Mouse (Mus musculus) embryo, embryonic 10 days (tissue): Measurements from ENCODE around the gene Sec24a.
"Not testable (repeated sequence)": the region's sequence is repeated elsewhere in the genome, so short reads cannot be mapped to it uniquely, and the experiment has no call there.

Source experiments
- DNase-seq: peaks from one replicate; pipeline ENCODE4 v3.0.0-alpha.2; 2015; ENCODE audit warnings: low spot score

Gene Sec24a

GRCm38 (mm10) chr11:51763213-51763907 is at the start of gene Sec24a, which contains the start of gene Sar1b:
Gene Sec24a, minus strand, starts transcription at chr11:51763634.
Gene Sar1b, plus strand, starts transcription at chr11:51763687.
- peak; percentile 89 for DNase-seq

GRCm38 (mm10) chr11:51812022-51812546 is 48.6 kb upstream of the Sec24a start:
- no peak for DNase-seq

GRCm38 (mm10) chr11:51811230-51811629 is 47.8 kb upstream of the Sec24a start:
- DNase-seq: no peak

- no peak for DNase-seq
These were observed 46.3 kb upstream of the Sec24a start for GRCm38 (mm10) chr11:51809632-51810224.

GRCm38 (mm10) chr11:51807108-51807879 is 43.9 kb upstream of the Sec24a start:
- DNase-seq: no peak

- DNase-seq: peak; percentile 93
These were observed 42.0 kb upstream of the Sec24a start for GRCm38 (mm10) chr11:51805221-51805981.

GRCm38 (mm10) chr11:51800634-51801325 is 37.3 kb upstream of the Sec24a start:
- no peak for DNase-seq

- no peak for DNase-seq
These were observed 32.8 kb upstream of the Sec24a start for GRCm38 (mm10) chr11:51796272-51796671.

GRCm38 (mm10) chr11:51790662-51791061 is 27.2 kb upstream of the Sec24a start:
- no peak for DNase-seq

- DNase-seq: not testable (repeated sequence)
These were observed 26.3 kb upstream of the Sec24a start for GRCm38 (mm10) chr11:51789735-51790134.

GRCm38 (mm10) chr11:51785926-51786325 is 22.5 kb upstream of the Sec24a start:
- peak; percentile 45 for DNase-seq

GRCm38 (mm10) chr11:51782721-51783120 is 19.3 kb upstream of the Sec24a start:
- DNase-seq: no peak

- DNase-seq: no peak
These were observed 17.4 kb upstream of the Sec24a start for GRCm38 (mm10) chr11:51780773-51781267.

GRCm38 (mm10) chr11:51777478-51777877 is 14.0 kb upstream of the Sec24a start:
- no peak for DNase-seq

GRCm38 (mm10) chr11:51775507-51775906 is 12.1 kb upstream of the Sec24a start:
- DNase-seq: no peak

GRCm38 (mm10) chr11:51768296-51768695 is 4.9 kb upstream of the Sec24a start:
- no peak for DNase-seq

GRCm38 (mm10) chr11:51767579-51768220 is 4.3 kb upstream of the Sec24a start:
- DNase-seq: no peak

GRCm38 (mm10) chr11:51764816-51765215 is 1.4 kb upstream of the Sec24a start:
- no peak for DNase-seq

GRCm38 (mm10) chr11:51763955-51764354 is 521 bp upstream of the Sec24a start:
- no peak for DNase-seq

- no peak for DNase-seq
These were observed 2.2 kb downstream of the Sec24a start for GRCm38 (mm10) chr11:51761241-51761640.
